Mouse (Mus musculus) MEL-GATA-1-ER (cell line): Measurements from ENCODE around the gene Appl2.

Source experiments
- DNase-seq: peaks from one replicate; pipeline ENCODE4 v3.0.0-alpha.2; 2012; ENCODE audit warnings: low read depth; ENCODE audit errors: extremely low read depth

The Appl2 gene

GRCm38 (mm10) chr10:83590801-83591200 lies 57.7 kb downstream of the Appl2 start:
- DNase-seq: no peak

GRCm38 (mm10) chr10:83565449-83566441 lies 82.8 kb downstream of the Appl2 start:
- DNase-seq: peak; percentile 52

GRCm38 (mm10) chr10:83563005-83563404 lies 85.5 kb downstream of the Appl2 start:
- no peak for DNase-seq
